Mouse (Mus musculus) telencephalon, adult 2 months (tissue): ENCODE measurements at regions not wholly inside any gene's neighbourhood (a gene's known extent, or its start where the extent isn't known, plus 50 kb on each side); places are given as distances from the start of the nearest gene placed in this dataset.
A peak's percentile ranks its signal among the peaks of the same experiment; 100 is the strongest.

Source experiments
- DNase-seq: peaks from one replicate; pipeline ENCODE4 v3.0.0-alpha.2; 2011; ENCODE audit warnings: low read depth, low spot score

GRCm38 (mm10) chr15:96944741-96945140, 111.0 kb downstream of the Slc38a4 start:
- no peak for DNase-seq

GRCm38 (mm10) chr15:96942651-96943050, 113.1 kb downstream of the Slc38a4 start:
- no peak for DNase-seq

GRCm38 (mm10) chr15:96938406-96938805, 117.3 kb downstream of the Slc38a4 start:
- no peak for DNase-seq

- no peak for DNase-seq
Observed at GRCm38 (mm10) chr15:96937623-96938022, 118.1 kb downstream of the Slc38a4 start.

GRCm38 (mm10) chr15:96936705-96937346, 118.9 kb downstream of the Slc38a4 start:
- DNase-seq = peak; percentile 88

GRCm38 (mm10) chr15:96936216-96936615, 119.5 kb downstream of the Slc38a4 start:
- no peak for DNase-seq

GRCm38 (mm10) chr15:96933451-96933850, 122.3 kb downstream of the Slc38a4 start:
- DNase-seq = peak; percentile 85

- DNase-seq = no peak
Observed at GRCm38 (mm10) chr15:96930531-96930930, 125.2 kb downstream of the Slc38a4 start.

GRCm38 (mm10) chr15:96929788-96930187, 126.0 kb downstream of the Slc38a4 start:
- DNase-seq = no peak

GRCm38 (mm10) chr15:96928692-96929091, 127.1 kb downstream of the Slc38a4 start:
- no peak for DNase-seq

GRCm38 (mm10) chr15:96927674-96928073, 128.1 kb downstream of the Slc38a4 start:
- no peak for DNase-seq

GRCm38 (mm10) chr15:96926660-96927059, 129.1 kb downstream of the Slc38a4 start:
- DNase-seq = no peak

GRCm38 (mm10) chr15:96916586-96916985, 139.2 kb downstream of the Slc38a4 start:
- no peak for DNase-seq

GRCm38 (mm10) chr15:96915544-96915943, 140.2 kb downstream of the Slc38a4 start:
- DNase-seq = no peak

- DNase-seq = no peak
Observed at GRCm38 (mm10) chr15:96914988-96915387, 140.8 kb downstream of the Slc38a4 start.

GRCm38 (mm10) chr15:96905520-96905919, 150.2 kb downstream of the Slc38a4 start:
- no peak for DNase-seq

- DNase-seq = no peak
Observed at GRCm38 (mm10) chr15:96903461-96903860, 152.3 kb downstream of the Slc38a4 start.

GRCm38 (mm10) chr15:96902781-96903180, 153.0 kb downstream of the Slc38a4 start:
- no peak for DNase-seq

- no peak for DNase-seq
Observed at GRCm38 (mm10) chr15:96901616-96902015, 154.1 kb downstream of the Slc38a4 start.

GRCm38 (mm10) chr15:96898285-96898684, 157.5 kb downstream of the Slc38a4 start:
- no peak for DNase-seq

GRCm38 (mm10) chr15:96884901-96885300, 170.9 kb downstream of the Slc38a4 start:
- DNase-seq = no peak

- DNase-seq = no peak
Observed at GRCm38 (mm10) chr15:96883754-96884153, 172.0 kb downstream of the Slc38a4 start.

- no peak for DNase-seq
Observed at GRCm38 (mm10) chr15:96882211-96882610, 173.5 kb downstream of the Slc38a4 start.
